Mouse (Mus musculus): ENCODE measurements around the gene Patl2. TPM values are rescaled to one million over a fixed set of nuclear protein-coding genes. Genes with fewer than 3 reads are reported as not detected.

Patl2 gene
- total RNA-seq, 4 experiments from 2014 or later = not detected

DNA sequence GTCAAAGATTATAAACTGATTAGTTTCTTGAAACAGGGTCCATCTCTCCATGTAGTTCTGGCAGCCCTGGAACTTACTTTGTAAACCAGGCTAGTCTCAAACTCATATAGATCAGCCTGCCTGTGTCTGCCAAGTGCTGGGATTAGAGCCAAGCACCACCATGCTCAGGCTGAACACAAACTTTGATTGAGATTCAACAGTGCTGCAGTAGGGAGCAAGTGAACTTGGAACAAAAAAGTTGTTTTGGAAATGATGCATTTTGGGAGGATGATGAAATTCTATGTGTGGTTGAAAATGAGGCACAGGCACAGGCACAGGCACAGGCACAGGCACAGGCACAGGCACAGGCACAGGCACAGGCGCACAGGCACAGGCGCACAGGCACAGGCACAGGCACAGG, 13.8 kb downstream of the Patl2 start:
- no peak for DNase-seq (ENCODE audit: low spot score)

DNA sequence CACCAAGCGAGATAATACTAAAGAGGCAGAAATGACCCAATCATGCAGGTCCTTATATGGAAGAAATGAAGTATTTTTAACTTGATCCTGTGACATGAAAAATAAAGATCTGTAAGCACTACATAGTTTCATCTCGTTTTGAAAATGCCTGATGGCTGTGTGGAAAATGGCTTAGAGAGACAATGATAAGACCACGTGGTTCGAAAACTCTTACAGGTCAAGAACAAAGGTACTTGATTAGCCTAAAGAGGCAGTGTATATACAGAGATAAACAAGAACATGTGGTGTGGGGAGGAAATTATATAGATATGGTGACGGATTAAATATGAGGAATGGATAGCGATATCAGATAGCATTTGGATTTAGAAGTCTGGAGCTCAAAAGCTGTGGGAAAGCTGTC, 14.7 kb downstream of the Patl2 start:
- no peak for DNase-seq (ENCODE audit: low spot score)

DNA sequence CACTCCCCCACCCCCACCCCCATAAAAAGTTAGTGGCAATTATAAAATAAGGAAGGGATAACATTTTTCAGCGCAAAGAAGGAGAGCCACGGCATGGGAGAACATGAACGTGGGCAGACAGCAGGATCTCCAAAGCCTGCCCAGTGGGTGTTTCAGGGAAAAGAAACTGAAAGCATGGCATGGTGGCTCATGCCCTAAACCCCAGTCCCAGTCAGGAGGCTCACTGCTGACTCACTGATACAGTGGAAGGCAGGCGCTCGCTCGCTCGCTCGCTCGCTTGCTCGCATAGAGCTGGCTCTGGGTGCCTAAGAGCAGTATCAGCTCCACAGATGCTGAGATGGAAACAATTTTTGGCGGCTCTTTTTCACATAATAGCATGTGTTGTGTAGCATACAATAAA, 21.7 kb downstream of the Patl2 start:
- DNase-seq (ENCODE audit: low spot score) = no peak

DNA sequence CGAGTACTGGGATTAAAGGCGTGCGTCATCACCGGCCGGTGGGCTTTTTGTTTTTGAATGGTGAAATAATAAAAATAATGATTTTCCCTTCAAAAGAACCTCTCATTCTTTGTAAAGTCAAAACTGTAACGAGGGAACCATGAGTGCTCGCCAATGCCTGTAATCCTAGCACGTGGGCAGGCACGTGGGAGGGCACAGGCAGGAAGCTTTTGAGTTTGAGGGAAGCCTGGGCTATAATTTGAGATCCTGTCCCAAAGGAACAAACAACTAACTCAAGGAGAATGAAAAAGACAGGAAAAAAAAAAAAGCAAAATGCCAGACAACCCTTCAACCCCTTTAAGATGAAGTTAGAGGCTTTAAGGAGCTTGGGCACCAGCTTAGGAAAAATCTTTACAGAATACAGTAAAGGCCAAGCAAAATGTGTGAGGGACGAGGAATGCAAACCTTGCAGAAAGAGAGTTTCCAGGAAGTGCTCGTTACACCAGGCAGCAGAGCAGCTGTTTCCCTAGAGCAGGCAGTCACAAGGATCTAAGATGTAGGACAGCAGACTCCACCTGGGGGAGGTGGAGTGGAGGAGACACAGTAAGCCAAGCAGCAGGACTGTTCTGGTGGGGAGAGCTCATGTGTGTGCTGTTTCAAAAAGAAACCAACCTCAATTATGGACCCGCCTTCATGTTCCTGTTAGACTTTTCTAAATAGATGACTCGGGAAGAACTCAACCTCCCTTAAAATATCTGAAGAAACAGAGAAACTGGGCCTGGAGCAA, 22.4 kb downstream of the Patl2 start:
- no peak for DNase-seq (ENCODE audit: low spot score)

DNA sequence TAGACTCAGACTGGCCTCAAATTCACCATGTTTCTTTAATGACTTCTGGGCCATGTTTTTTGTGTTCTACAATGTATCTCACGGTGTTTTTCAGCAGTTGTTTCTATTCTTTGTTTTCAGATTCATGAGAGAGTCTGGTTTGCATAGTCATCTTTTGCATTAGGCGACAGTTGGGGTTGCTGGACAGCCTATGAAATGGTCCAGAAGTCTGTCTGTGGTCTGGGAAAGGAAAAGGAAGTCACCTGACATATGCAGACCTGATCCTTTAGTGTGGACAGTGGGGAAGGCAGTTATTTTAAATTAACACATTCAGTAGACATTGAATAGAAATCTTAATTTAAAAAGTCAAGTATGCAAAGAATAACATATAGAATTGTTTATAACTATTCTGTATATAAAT, 23.5 kb downstream of the Patl2 start:
- no peak for DNase-seq (ENCODE audit: low spot score)

DNA sequence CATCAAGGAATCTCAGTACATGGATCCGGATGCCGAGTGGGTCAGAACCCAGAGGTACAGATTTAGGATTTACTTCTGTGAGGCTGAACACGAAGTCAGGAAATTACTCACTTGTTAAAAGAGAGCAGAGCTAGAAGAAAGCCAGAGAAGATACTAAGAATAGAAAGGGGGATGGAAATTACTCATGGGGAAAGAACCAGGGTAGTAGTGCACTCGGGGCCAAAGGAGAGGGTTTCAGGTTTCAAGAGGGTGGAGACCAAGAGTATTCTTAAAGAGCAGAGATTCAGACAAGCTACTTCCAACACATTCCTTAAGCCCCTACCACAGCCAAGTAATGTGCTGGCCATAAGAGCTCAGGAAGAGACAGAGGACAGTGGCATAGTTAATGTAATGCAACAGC, 24.4 kb downstream of the Patl2 start:
- DNase-seq (ENCODE audit: low spot score) = no peak

DNA sequence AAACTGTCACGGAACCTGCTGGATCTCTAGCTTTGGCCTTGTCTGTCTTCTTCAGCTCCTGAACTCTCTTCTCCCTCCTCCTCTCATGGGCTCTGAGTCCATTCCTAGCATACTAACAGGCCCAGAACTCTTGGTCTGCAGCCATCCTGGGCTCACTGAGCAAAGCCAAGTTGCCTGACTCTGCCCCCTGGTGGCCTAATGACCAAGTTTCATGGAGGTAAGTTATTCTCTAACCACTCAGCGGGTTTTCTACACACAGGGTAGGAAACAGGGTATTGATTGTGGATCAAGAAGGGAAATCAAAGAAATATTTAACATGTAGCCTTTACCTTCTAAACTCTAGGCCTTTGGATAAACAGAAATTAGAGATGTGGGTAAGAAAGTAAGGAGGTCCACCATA, 25.3 kb downstream of the Patl2 start, which contains the start of gene Trim69:
Trim69 (plus strand) TSS at position 21 of the 400 bp plus-strand sequence.
- peak; percentile 84 for DNase-seq (ENCODE audit: low spot score)

DNA sequence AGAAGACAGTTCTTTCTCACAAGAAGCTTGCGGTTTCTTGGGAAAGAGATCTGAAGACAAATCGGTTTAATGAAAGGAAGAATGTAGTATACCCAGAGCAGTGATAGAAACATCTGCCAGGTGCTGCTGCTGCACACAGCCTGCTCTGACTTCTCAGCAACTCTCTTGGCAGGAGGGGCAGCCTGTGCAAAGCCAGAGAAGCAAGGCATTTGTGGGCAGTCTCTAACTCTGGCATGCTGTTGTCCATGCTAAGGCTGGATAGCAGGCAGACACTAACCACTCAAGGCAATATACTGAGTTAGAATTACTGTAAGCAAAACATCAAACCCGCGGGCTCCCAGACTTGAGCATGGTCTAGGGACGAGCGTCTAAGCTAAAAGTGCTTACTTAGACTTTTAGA, 26.3 kb downstream of the Patl2 start:
- DNase-seq (ENCODE audit: low spot score) = no peak

DNA sequence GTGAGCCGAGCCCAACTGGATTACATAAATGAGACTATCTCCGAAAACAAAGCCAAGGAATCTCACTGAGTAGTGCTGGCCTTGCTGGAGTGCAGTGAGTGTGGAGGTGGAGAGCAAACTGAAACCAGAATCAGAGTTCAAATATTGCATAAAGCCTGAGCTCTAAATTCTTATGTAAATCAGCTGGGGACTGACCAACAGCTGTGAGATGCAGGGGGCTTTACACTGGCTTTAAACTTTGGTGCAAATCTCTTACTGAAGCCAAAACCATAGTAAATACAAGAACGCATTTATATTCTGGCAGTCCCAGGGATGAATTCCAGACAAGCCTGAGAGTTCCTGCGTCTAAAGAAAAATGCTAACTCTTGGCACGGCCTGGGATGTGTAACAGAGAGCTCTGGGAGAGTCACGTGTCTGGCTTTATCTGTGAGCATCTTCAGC, 27.6 kb downstream of the Patl2 start:
- no peak for DNase-seq (ENCODE audit: low spot score)

DNA sequence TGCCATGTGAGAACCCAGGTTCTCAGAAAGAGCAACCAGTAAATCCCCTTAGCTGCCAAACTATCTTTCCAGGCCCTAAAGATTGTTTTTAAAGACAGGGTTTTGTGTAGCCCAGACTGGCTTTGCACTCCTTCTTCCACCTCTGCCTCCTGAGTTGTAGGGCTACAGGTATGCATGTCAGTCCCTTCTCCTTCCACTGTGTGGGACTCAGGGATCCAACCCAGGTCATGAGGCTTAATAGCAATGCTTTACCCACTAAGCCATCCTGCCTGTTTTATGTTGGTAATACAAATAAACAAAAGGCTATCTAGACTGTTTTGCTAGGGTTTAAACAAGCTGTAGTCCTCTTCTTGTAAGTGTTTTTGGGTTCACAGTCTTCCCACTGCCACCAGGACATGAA, 28.4 kb downstream of the Patl2 start:
- DNase-seq (ENCODE audit: low spot score) = no peak

DNA sequence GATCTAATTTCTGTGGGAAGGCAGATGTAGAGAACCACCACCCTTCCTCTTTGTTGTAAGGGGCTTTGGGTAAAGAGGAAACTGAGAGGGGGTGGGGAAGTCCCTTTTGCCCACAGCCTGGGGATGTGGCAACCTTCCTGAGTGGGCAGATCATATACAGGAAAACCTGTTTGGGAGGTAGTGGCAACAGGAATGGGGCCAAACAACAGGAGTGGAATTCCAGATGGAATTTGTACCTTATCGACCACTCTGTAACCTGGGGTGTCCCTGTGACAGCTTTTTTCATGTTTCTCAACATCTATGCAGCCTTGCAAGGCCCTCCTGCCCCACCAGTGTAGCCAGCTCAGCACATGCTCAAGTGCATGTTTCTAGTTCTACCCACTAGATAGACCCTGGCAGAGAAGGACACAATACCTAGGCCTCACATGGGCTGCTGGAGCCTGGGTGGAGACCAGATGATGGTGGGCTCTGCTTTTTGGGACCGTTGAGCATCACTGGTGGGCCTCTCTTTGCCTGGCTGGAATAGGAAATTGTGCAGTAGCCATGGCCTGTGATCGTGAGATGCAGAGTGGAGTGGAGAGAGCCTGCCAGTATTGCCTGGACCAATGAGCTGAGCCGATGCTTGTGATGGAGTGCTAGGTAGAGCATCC, 29.8 kb downstream of the Patl2 start:
- no peak for DNase-seq (ENCODE audit: low spot score)

DNA sequence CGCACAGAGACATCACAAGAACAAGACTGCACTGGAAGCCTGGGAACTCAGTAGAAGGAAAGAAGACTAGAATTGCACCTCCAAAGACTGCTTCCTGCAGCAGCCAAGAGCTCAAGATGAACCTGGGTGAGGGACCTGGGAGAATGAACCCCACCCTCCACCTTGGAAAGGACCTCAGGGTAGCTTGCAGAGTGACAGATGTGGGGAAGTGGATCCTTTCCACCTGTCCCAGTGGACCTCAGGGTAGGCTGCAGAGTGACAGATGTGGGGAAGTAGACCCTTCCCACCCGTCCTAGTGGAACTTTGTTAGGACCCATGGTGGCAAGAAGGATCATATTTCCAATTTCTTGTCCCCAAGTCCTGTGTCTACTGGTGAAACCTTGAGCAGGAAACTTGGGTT, 30.7 kb downstream of the Patl2 start:
- DNase-seq (ENCODE audit: low spot score) = no peak

DNA sequence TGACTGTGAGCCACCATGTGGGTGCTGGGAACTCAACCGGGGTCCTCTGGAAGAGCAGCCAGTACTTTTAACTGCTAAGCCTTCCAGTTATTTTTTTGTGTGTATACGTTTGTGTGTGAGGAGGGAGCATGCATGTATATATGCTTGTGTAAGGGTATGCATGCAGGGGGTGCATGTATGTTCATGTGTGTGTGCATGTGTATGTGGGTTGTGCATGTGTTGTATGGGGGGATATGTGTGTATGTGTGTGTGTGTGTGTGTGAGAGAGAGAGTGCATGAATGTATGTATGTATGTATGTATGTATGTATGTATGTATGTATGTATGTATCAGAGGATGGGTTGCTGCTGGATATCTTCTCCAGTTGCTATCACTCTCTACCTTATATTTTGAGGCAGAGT, 31.5 kb downstream of the Patl2 start:
- DNase-seq (ENCODE audit: low spot score) = no peak

DNA sequence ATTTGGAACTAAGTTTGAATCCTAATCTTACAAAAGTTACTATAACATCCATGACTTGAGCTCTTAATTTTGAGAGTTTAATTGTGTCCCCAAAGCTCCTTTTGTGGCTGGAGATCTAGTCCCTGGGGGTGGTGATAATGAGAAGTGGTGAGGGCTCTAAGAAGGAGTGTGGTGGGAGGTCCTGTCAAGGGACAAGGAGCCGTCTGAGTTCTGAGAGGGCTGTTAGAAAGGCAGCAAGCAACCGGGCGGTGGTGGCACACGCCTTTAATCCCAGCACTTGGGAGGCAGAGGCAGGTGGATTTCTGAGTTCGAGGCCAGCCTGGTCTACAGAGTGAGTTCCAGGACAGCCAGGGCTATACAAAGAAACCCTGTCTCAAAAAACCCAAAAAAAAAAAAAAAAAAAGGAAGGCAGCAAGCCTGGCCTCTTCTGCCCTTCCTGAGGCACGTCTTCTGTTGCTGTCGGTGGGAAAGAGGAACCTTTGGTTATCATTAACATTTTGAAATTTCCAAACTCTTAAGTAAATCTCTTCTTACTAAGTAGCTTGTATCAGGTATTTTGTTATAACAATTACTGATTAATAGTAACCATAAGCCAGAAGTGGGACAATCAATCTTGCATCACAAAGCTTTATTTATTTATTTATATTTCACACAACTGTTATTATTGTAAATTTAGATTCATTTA, 32.2 kb downstream of the Patl2 start:
- no peak for DNase-seq (ENCODE audit: low spot score)

DNA sequence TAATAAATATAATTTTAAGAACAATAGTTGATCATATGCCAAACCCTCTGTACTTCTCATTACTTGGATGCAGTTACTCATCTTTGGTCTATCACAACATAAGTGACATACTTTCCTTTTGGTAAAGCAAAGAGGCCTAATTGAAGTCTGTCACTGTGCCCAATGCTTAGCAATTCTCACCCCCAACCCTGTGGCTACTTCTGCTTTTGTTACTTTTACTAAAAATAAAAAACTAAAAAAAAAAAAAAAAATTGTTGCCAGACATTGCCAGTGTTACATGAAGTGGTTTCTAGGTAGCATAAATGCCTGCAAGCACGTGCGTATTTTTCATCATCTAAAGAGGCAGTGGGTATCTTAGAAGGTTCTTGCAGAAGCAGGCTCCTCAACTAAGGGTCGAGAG, 33.1 kb downstream of the Patl2 start:
- no peak for DNase-seq (ENCODE audit: low spot score)

DNA sequence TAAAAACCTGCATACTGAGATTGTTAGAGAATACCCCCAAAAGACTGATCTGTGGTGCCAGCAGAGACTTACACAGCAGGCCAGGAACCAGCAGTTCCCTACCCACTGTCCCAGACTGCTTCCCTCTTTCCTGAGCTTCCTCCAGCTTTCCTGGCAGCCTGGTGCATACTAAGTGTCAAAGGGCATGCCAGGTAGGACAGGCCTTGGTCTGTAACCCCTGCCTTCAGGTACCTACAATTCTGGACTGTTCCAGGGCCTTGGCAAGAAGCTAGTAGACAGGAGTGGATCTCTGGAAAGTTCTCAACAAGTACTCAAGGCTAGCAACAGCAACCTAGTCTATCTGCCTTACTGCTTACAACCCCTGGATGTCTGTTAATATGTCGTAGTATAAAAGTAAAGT, 34.8 kb downstream of the Patl2 start:
- DNase-seq (ENCODE audit: low spot score) = no peak

DNA sequence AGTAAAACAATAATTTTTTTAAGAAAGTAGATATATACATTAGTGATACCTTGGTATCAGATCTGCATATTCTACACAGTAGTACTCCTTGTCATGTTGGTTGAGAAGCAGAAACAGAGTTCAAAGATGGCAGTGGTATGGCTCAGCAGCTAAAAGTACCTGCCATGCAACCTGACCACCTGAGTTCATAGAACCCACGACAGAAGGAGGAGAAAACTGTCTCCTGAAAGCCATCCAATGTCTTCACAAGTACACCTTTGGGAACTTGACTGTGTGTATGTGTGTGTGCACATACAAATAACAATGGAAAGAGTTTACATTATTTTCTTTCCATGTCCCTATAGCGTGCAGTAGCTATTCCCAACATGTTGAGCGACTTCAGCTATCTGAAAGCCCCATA, 36.3 kb downstream of the Patl2 start:
- no peak for DNase-seq (ENCODE audit: low spot score)

DNA sequence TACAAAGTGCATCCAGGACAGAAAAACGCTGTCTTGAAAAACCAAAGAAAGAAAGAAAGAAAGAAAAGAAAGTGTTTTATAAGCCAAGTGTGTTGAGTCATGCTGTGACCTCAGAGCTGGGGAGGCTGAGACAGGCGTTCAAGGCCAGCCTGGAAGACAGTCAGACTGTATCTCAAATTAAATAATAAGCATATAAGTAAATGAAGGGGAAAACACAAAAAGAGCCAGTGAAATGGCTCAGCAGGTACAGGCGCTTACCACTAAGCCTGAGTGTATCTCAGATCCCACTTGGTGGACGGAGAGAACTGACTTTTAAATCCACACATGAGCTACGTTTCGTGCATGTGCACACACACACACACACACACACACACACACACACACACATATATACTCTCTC, 36.7 kb downstream of the Patl2 start:
- DNase-seq (ENCODE audit: low spot score) = no peak

DNA sequence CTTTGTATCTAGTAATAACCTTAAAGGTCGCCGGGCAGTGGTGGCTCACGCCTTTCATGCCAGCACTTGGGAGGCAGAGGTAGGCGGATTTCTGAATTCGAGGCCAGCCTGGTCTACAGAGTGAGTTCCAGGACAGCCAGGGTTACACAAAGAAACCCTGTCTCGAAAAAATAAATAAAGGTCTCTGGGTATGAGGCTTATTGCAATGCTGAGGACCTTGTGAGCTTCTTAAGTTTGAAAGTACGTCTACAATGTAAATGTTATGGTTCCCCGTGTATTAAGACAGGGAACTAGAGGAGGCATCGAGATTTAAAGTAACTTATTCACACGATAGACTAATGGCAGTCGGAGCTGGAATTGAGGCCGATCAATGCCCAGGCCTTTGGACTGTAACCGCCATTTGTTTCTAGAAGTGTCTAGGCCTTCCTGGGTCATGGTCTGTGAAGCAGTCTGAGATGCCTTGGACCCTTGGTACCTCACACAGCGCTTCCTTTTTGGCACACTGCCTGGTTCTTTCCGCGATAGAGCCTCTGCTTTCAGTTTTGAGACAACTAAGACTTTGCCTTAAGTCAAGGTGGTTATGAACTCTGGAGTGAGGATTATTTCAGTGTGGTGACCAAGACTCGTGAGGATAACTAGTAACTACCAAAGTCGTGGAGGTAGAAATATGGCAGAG, 37.6 kb downstream of the Patl2 start:
- DNase-seq (ENCODE audit: low spot score) = peak; percentile 86

DNA sequence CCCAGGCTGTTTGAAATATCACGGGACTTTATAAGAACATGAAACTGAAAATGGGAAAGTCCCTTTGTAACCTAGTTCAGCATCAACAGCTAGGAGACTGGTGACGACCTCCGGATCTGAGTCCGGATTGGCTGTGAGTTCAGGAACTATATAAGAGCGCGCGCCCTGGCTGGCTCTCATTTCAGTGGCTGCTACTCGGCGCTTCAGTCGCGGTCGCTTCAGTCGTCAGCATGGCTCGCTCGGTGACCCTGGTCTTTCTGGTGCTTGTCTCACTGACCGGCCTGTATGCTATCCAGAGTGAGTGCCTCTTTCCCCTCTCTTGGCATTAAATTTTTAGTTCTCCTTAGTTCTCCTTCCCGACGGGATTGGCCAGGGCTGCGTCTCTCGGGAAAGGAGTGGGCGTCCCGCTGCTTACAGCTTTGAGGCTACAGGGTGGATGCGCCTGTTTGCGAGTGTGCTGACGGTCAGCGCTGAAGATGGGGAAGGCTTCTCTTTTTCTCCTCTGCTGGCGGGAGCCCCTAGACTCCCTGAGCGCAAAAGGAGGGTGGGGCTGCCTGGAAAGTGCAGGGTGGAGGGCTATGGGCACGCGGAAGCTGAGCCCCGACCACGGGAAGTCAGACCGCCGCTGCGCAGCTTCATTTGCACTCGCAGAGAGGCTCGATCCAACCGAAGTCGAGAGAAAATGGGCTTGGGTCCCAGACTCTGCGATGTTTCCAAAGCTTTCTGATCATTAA, 38.3 kb downstream of the Patl2 start, which contains the start of gene B2m:
B2m (plus strand) TSS at position 179 of the 734 bp plus-strand sequence.
- peak; percentile 97 for DNase-seq (ENCODE audit: low spot score)

DNA sequence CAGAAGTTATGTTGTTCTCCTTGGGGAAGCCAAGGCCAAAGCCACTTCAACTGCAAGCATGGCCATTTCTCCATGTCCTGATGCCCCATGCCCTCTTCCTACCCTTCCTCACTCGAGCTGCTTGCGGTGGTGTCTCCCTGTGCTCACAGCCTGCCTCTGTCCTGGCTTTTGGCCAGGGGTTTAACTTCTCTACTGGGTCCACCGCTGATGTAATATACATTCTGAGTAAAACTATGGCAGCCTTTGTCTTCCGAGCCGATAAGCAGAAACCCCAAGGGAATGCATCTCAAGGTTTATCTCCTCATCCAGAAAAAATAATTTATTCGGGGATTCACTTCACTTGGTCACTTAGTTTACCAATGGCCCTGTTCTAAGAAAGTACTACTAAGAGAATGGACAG, 39.3 kb downstream of the Patl2 start:
- DNase-seq (ENCODE audit: low spot score) = peak; percentile 51

Data from heart, adult 8-10 months (tissue).